Mouse (Mus musculus): ENCODE data around the gene Arhgap19.

DNA sequence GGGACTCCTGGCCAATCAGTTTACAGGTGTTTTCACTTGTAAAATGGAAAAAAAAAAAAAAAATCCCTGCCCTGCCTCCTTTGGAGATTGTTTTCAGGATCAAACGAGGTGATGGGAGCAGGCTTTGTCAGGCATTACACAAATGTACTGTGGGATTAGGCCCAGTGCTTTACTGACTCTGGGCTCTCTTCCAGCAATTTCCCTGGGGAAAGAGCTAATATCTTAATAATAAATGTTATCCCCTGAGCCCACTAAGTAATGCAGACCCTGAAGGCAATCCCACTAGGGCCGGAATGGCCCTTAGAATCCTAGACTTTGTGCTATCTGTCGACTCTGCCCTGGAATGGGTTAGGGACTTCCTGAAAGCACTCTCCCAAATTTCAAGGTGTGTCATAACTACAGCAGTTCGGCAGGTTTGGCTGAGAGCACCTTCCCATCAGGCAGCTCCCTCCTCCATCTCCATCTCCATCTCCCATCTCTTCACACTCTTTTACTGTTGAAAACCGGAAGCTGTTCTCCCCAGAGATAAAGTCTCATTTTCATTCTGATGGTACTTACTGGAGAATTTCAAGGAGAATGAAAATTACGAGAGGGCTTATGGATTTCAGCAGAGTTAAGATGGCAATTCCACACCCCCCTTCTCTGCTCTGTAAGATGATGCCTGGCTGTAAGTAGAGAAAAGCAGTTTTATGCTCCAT is 48.3 kb upstream of the Arhgap19 start:
- TF ChIP-seq CTCF (conservative IDR thresholded peaks at IDR 0.05 in 1 of 2, IDR thresholded peaks at IDR 0.05 in 1 of 2; ENCODE audit: low read depth in 2 of 2, low read length in 2 of 2) (no peak), USF1 (IDR thresholded peaks at IDR 0.05; ENCODE audit: low read depth, low read length) (no peak), ZC3H11A (IDR thresholded peaks at IDR 0.05; ENCODE audit: low read depth, low read length) (no peak), EP300 (IDR thresholded peaks at IDR 0.05; ENCODE audit: low read length) (no peak), MYC (IDR thresholded peaks at IDR 0.05; ENCODE audit: low read depth, low read length) (no peak), KAT2A (IDR thresholded peaks at IDR 0.05; ENCODE audit: insufficient replicate concordance, low read length) (no peak), POLR2A (IDR thresholded peaks at IDR 0.05; ENCODE audit: low read depth, low read length) (no peak), BHLHE40 (IDR thresholded peaks at IDR 0.05; ENCODE audit: low read depth, low read length) (no peak), ZNF384 (IDR thresholded peaks at IDR 0.05; ENCODE audit: low read depth, low read length) (no peak), CHD2 (IDR thresholded peaks at IDR 0.05; ENCODE audit: low read length) (no peak), E2F4 (IDR thresholded peaks at IDR 0.05; ENCODE audit: insufficient replicate concordance, low read depth, low read length) (no peak), SIN3A (IDR thresholded peaks at IDR 0.05; ENCODE audit: low read length) (no peak), USF2 (conservative IDR thresholded peaks at IDR 0.05; ENCODE audit: low read depth, low read length) (no peak), MAX (IDR thresholded peaks at IDR 0.05; ENCODE audit: low read length) (no peak)

All from CH12.LX (cell line).